Mouse (Mus musculus): ENCODE data around the gene Ifngr1.

Gene Ifngr1

DNA sequence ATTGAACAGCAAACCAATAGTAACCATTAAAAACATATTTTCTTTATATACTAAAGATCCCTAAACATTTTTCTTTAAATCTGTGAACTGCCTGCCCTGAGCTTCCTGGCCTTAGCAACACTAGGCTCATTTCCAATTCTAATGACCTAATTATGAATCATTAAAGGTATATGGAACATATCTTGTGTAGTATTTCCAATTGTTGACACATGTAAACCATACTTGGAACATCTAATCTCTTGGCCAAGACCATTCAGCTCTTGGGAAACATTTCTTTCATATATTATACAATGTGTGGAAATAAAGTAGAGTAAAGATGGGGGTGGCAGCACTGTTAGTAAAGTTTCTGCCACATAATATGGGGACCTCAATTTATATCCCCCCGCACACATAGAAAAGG lies 47.9 kb downstream of the Ifngr1 start:
- no peak for DNase-seq (ENCODE audit: low read depth, low spot score)

DNA sequence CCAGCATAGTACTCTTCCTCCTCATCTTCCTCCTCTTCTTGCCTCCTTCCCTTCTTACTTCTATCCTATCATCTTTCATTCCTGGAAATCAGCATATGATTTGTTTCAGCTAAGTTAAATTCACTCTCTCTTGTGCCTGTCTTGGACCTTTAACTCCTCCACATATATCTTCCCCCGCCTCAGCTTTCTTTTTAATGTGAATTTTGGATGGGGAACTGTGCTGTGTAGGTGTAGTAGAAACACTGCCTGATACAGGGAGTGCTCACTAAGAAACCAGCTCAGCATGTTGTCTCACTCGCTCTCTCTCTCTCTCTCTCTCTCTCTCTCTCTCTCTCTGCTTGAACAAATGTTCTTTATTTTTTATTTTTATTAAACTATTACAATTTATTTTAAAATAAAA lies 53.4 kb downstream of the Ifngr1 start:
- no peak for DNase-seq (ENCODE audit: low read depth, low spot score)

DNA sequence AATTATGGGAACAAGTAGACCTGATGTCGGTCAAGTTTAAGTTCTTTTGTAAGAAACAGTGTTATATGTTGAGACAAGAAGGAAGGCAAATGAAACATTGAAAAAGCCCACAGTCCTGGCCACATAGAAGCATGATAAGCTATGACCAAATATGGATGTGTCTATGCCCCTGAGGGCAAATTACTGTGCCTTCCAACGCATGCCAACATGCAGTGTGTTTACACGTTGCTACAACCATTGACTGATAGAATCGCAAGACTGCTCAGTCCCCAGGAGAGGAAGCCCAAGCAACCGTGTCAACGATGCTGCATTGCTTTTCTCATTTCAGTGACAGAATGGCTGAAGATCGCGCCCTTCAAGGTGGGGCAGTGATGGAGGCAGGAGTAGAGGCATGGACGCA lies 65.7 kb downstream of the Ifngr1 start:
- no peak for DNase-seq (ENCODE audit: low read depth, low spot score)

Measured in R1 (cell line).